Mouse (Mus musculus) ES-Bruce4 (cell line): ENCODE measurements around the gene Ispd. TPM values are rescaled to one million over a fixed set of nuclear protein-coding genes. Genes with fewer than 3 reads are reported as not detected.

ENCODE experiments used
- H3K27ac ChIP-seq: 2 replicates; pipeline ENCODE4 v1.5.1; 2012; ENCODE audit warnings: low read length, inconsistent platforms; ENCODE audit not compliant: insufficient read depth
- H3K27me3 ChIP-seq: 2 replicates; pipeline ENCODE4 v1.6.1; 2012; ENCODE audit warnings: mild to moderate bottlenecking, low read length, inconsistent platforms; ENCODE audit not compliant: control insufficient read depth, poor library complexity, insufficient read depth, severe bottlenecking
- H3K36me3 ChIP-seq: 2 replicates; pipeline ENCODE4 v1.6.1; 2012; ENCODE audit warnings: inconsistent platforms, mild to moderate bottlenecking, low read length, moderate library complexity; ENCODE audit not compliant: control insufficient read depth, poor library complexity, insufficient read depth, severe bottlenecking
- H3K4me1 ChIP-seq: one replicate; pipeline ENCODE4 v1.8.1; 2011; ENCODE audit warnings: low read length; ENCODE audit not compliant: control insufficient read depth, insufficient read depth
- H3K4me3 ChIP-seq: 2 replicates; pipeline ENCODE4 v1.5.1; 2011; ENCODE audit warnings: low read depth, mild to moderate bottlenecking, low read length
- H3K9ac ChIP-seq: 2 replicates; pipeline ENCODE4 v1.6.1; 2012; ENCODE audit warnings: low read depth, mild to moderate bottlenecking, inconsistent platforms; ENCODE audit not compliant: poor library complexity, severe bottlenecking
- H3K9me3 ChIP-seq: replicated peaks from 2 replicates; pipeline ENCODE4 v1.6.1; 2012; ENCODE audit warnings: mild to moderate bottlenecking, low read length, inconsistent platforms; ENCODE audit not compliant: control insufficient read depth, poor library complexity, insufficient read depth, severe bottlenecking
- CTCF ChIP-seq: IDR thresholded peaks from one replicate; pipeline ENCODE4 v1.8.1; 2011; ENCODE audit warnings: low read depth, low read length
- EP300 ChIP-seq: IDR thresholded peaks from 2 replicates; pipeline ENCODE4 v1.6.1; 2011; ENCODE audit warnings: low read depth, low read length; ENCODE audit not compliant: insufficient read depth
- POLR2A ChIP-seq: IDR thresholded peaks from one replicate; pipeline ENCODE4 v1.8.1; 2011; ENCODE audit warnings: low read length; ENCODE audit not compliant: insufficient read depth
- polyA plus RNA-seq: library from polyadenylated mRNA; stranded (reverse); fragments of >200 nt; gene quantifications from 2 replicates; pipeline ENCODE4 v1.2.4, GENCODE M21; 2011; ENCODE audit warnings: low read depth; ENCODE audit not compliant: missing spikeins, insufficient read depth, insufficient read length

Gene Ispd
- polyA plus RNA-seq, 1 experiment = 1.2 TPM

GRCm38 (mm10) chr12:36531421-36532072 lies 150.3 kb downstream of the Ispd start:
- no peak overlapping the region for H3K4me3 ChIP-seq
- H3K4me1 ChIP-seq = no peaks in the 10 kb centered on the region
- no peak overlapping the region for H3K9ac ChIP-seq
- TF ChIP-seq POLR2A (no peak), CTCF (no peak), EP300 (no peak)
- H3K27ac ChIP-seq = no peak overlapping the region
- H3K36me3 ChIP-seq = no peaks in the 10 kb centered on the region
- no peaks in the 10 kb centered on the region for H3K9me3 ChIP-seq
- H3K27me3 ChIP-seq = no peaks in the 10 kb centered on the region

GRCm38 (mm10) chr12:36532525-36532924 lies 151.3 kb downstream of the Ispd start:
- TF ChIP-seq POLR2A (no peak), EP300 (no peak), CTCF (no peak)
- Histone ChIP-seq H3K9ac (no peak overlapping the region), H3K27me3 (no peaks in the 10 kb centered on the region), H3K36me3 (no peaks in the 10 kb centered on the region), H3K4me1 (no peaks in the 10 kb centered on the region), H3K4me3 (no peak overlapping the region), H3K9me3 (no peaks in the 10 kb centered on the region), H3K27ac (no peak overlapping the region)

- Histone ChIP-seq H3K27ac (no peak overlapping the region), H3K4me1 (no peaks in the 10 kb centered on the region), H3K36me3 (no peaks in the 10 kb centered on the region), H3K9ac (no peak overlapping the region), H3K9me3 (no peaks in the 10 kb centered on the region), H3K27me3 (no peaks in the 10 kb centered on the region), H3K4me3 (no peak overlapping the region)
- TF ChIP-seq POLR2A (no peak), CTCF (no peak), EP300 (no peak)
Measured at GRCm38 (mm10) chr12:36533160-36533900, 152.1 kb downstream of the Ispd start.

GRCm38 (mm10) chr12:36534589-36534988 lies 153.3 kb downstream of the Ispd start:
- no peak overlapping the region for H3K4me3 ChIP-seq
- no peak overlapping the region for H3K27ac ChIP-seq
- H3K36me3 ChIP-seq = no peaks in the 10 kb centered on the region
- no peaks in the 10 kb centered on the region for H3K27me3 ChIP-seq
- TF ChIP-seq CTCF = no peak
- TF ChIP-seq EP300 = no peak
- TF ChIP-seq POLR2A = no peak
- no peaks in the 10 kb centered on the region for H3K4me1 ChIP-seq
- no peak overlapping the region for H3K9ac ChIP-seq
- no peaks in the 10 kb centered on the region for H3K9me3 ChIP-seq

- no peak overlapping the region for H3K9ac ChIP-seq
- no peak overlapping the region for H3K4me3 ChIP-seq
- TF ChIP-seq CTCF (no peak), POLR2A (no peak), EP300 (no peak)
- no peaks in the 10 kb centered on the region for H3K36me3 ChIP-seq
- H3K27ac ChIP-seq = no peak overlapping the region
- no peaks in the 10 kb centered on the region for H3K27me3 ChIP-seq
- no peaks in the 10 kb centered on the region for H3K9me3 ChIP-seq
- H3K4me1 ChIP-seq = no peaks in the 10 kb centered on the region
Measured at GRCm38 (mm10) chr12:36545318-36545717, 164.1 kb downstream of the Ispd start.

- Histone ChIP-seq H3K9me3 (no peaks in the 10 kb centered on the region), H3K4me3 (no peak overlapping the region), H3K27ac (no peak overlapping the region), H3K27me3 (no peaks in the 10 kb centered on the region), H3K4me1 (no peaks in the 10 kb centered on the region), H3K9ac (no peak overlapping the region), H3K36me3 (no peaks in the 10 kb centered on the region)
- TF ChIP-seq EP300 (no peak), CTCF (no peak), POLR2A (no peak)
Measured at GRCm38 (mm10) chr12:36549474-36549873, 168.2 kb downstream of the Ispd start.
